ENCODE assay signal across 25 mouse cellular contexts in the genomic region with DNA sequence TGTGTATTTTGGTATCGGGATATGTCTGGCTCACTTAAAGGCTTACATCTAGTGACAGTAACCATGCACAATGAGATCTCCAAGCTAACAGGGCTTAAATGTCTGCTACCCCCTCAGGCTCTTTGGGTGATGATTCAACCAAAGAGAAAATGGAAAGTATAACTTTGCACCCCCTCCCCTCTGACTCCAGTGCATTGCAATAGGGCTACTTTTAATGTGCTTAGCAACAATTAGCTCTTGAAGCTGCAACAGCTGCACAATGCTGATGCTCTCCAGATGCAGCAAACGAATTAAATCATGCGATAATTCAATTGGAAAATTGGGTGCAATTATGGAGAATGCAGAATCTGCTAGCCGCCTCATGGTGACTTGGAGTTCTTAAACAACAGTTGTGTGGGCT.
DNase-seq lines count a peak whose midpoint lies in the region; ATAC-seq lines count a peak whose summit lies in the region.
"Had no signal": no experiment of that assay in that cellular context is flagged by ENCODE, and none has a peak within 500 bp of the region (broad histone marks: within the 10 kb centered on the region; RNA-seq: fewer than 3 reads in every experiment).

No protein-coding gene starts in this region.

- ATAC-seq in intestine, embryonic 15.5 days, result peak; percentile 20; the same call in 1 of the 2 replicates
- no peak for ATAC-seq in intestine, embryonic 16.5 days
- ATAC-seq in activated CD4-positive, CD25-positive, alpha-beta regulatory T cell, adult 4 months, result no peak
- ATAC-seq: forebrain, postnatal 0 days; Patski had no signal

- no peaks in the 10 kb centered on the region for H3K27me3 ChIP-seq in intestine, embryonic 15.5 days (replicated peaks)
- no peaks in the 10 kb centered on the region for H3K27me3 ChIP-seq in intestine, embryonic 16.5 days (replicated peaks; ENCODE audit: control insufficient read depth, insufficient read depth, low read length)
- H3K27me3 ChIP-seq: embryonic facial prominence, embryonic 12.5 days; forebrain, embryonic 12.5 days; hindbrain, embryonic 12.5 days; hindbrain, embryonic 15.5 days had no signal

- no peaks in the 10 kb centered on the region for H3K36me3 ChIP-seq in intestine, embryonic 15.5 days
- no peaks in the 10 kb centered on the region for H3K36me3 ChIP-seq in intestine, embryonic 16.5 days (ENCODE audit: control insufficient read depth, insufficient read depth, low read length)
- H3K36me3 ChIP-seq: embryonic facial prominence, embryonic 12.5 days; forebrain, embryonic 12.5 days; hindbrain, embryonic 12.5 days; hindbrain, embryonic 15.5 days had no signal

- no peak overlapping the region for H3K9ac ChIP-seq in intestine, embryonic 15.5 days
- no peak overlapping the region for H3K9ac ChIP-seq in intestine, embryonic 16.5 days (ENCODE audit: low read depth, low read length)
- H3K9ac ChIP-seq: embryonic facial prominence, embryonic 12.5 days; forebrain, embryonic 12.5 days; forebrain, postnatal 0 days; hindbrain, embryonic 12.5 days; hindbrain, embryonic 15.5 days had no signal

- peak; percentile 3 for DNase-seq in adrenal gland, adult 2 months
- DNase-seq in adrenal gland, postnatal 4 days (ENCODE audit: low spot score in 2 of 2), result no peak
- peak; percentile 16 for DNase-seq in retina, postnatal 1 day
- DNase-seq: adrenal gland, postnatal 10 days; adrenal gland, postnatal 36 days; cerebellum, adult 11-12 months; cerebellum, adult 8-10 months; cerebellum, postnatal 10 days; cerebellum, postnatal 36 days; embryo, embryonic 11 days; forebrain, postnatal 0 days; gastrocnemius, adult 2 months; gastrocnemius, postnatal 14 days; heart, adult 11 months; kidney, adult 2 months had no signal

- H3K4me3 ChIP-seq in intestine, embryonic 15.5 days (replicated peaks), result no peak overlapping the region
- no peak overlapping the region for H3K4me3 ChIP-seq in intestine, embryonic 16.5 days (ENCODE audit: low read length)
- H3K4me3 ChIP-seq: embryonic facial prominence, embryonic 12.5 days; erythroblast, embryonic 14.5 days; forebrain, embryonic 12.5 days; gastrocnemius, adult 2 months; hindbrain, embryonic 12.5 days; hindbrain, embryonic 15.5 days had no signal

- H3K27ac ChIP-seq in intestine, embryonic 15.5 days, result no peak overlapping the region
- H3K27ac ChIP-seq in intestine, embryonic 16.5 days (ENCODE audit: low read length), result no peak overlapping the region
- H3K27ac ChIP-seq: embryonic facial prominence, embryonic 12.5 days; forebrain, embryonic 12.5 days; gastrocnemius, adult 2 months; hindbrain, embryonic 12.5 days; hindbrain, embryonic 15.5 days had no signal

- H3K4me2 ChIP-seq in intestine, embryonic 15.5 days (replicated peaks), result no peak overlapping the region
- no peak overlapping the region for H3K4me2 ChIP-seq in intestine, embryonic 16.5 days (ENCODE audit: low read depth, low read length)
- H3K4me2 ChIP-seq: embryonic facial prominence, embryonic 12.5 days; forebrain, embryonic 12.5 days; heart, embryonic 11.5 days; hindbrain, embryonic 12.5 days; hindbrain, embryonic 15.5 days had no signal

- no peaks in the 10 kb centered on the region for H3K9me3 ChIP-seq in intestine, embryonic 15.5 days
- no peaks in the 10 kb centered on the region for H3K9me3 ChIP-seq in intestine, embryonic 16.5 days (ENCODE audit: control insufficient read depth, low read length)
- H3K9me3 ChIP-seq: embryonic facial prominence, embryonic 12.5 days; forebrain, embryonic 12.5 days; hindbrain, embryonic 12.5 days; hindbrain, embryonic 15.5 days had no signal

- H3K4me1 ChIP-seq in intestine, embryonic 15.5 days (replicated peaks), result no peaks in the 10 kb centered on the region
- H3K4me1 ChIP-seq in intestine, embryonic 16.5 days (ENCODE audit: control insufficient read depth, insufficient read depth, low read length), result no peaks in the 10 kb centered on the region
- H3K4me1 ChIP-seq: embryonic facial prominence, embryonic 12.5 days; forebrain, embryonic 12.5 days; hindbrain, embryonic 12.5 days; hindbrain, embryonic 15.5 days had no signal

- WGBS in intestine, embryonic 15.5 days, result 78% methylated on average over 4 of the region's 4 CpGs
- WGBS in intestine, embryonic 16.5 days, result 88% methylated on average over 4 of the region's 4 CpGs

Comparison
In these comparisons a context has a peak if more than half of its experiments do, and no peak if none do; other contexts are left out.
1. DNase-seq: peak in adrenal gland, adult 2 months (single experiment) and retina, postnatal 1 day (single experiment); none in adrenal gland, postnatal 4 days (0 of 2).